Mouse (Mus musculus) heart, adult 2 months (tissue): Measurements from ENCODE around the gene Sds.
A peak's percentile ranks its signal among the peaks of the same experiment; 100 is the strongest.

ENCODE experiments used
- CTCF ChIP-seq: fragments of 200-600 bp; IDR thresholded peaks from 2 replicates; pipeline ENCODE4 v1.8.1; 2022; ENCODE audit warnings: antibody characterized with exemption, mild to moderate bottlenecking, moderate library complexity
- POLR2A ChIP-seq: fragments of 200-500 bp; IDR thresholded peaks from 2 replicates; pipeline ENCODE4 v1.6.1; 2011; ENCODE audit warnings: mild to moderate bottlenecking, low read depth, low read length, control low read depth; ENCODE audit not compliant: insufficient read depth

DNA sequence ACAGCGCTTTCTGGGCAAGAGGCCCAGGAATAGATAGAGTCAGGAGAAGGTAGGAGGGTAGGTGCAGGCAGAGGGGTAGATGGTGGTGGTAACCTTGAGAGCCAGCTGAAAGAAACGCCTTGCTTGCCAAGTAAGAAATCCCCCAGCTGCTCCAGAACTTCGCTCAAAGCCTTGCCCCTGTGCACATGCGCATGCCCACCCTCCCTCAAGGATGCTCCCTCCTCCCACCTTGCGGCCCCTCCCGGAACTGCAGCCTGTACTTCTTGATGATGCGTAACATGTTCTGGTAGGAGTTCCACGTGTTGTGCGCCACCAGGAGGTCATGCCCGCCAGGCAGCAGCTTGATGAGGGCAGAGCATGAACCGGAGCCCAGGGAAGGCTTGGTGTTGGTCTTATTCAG is 16.1 kb downstream of the Sds start:
- TF ChIP-seq CTCF (peak; percentile 39), POLR2A (no peak)
